Mouse (Mus musculus) heart, postnatal 0 days (tissue): ENCODE data around the gene Erh.

Source experiments
- CTCF ChIP-seq: IDR thresholded peaks from 2 replicates; pipeline ENCODE4 v1.5.1; 2016; ENCODE audit warnings: antibody characterized with exemption, control low read depth, low read depth
- EP300 ChIP-seq: IDR thresholded peaks from 2 replicates; pipeline ENCODE4 v1.6.1; 2016; ENCODE audit warnings: antibody characterized with exemption, low read depth

- TF ChIP-seq EP300, result no peak
- TF ChIP-seq CTCF, result no peak
Observed at GRCm38 (mm10) chr12:80598236-80598635, 45.9 kb downstream of the Erh start.
